Mouse (Mus musculus): ENCODE data around the gene Gm49369.
"Not testable (repeated sequence)": the region's sequence is repeated elsewhere in the genome, so short reads cannot be mapped to it uniquely, and the experiment has no call there.

Gm49369 gene

GRCm38 (mm10) chr7:142328507-142328906 is 54.0 kb downstream of the Gm49369 start:
- DNase-seq (ENCODE audit: low spot score): peak; percentile 71

- peak; percentile 82 for DNase-seq (ENCODE audit: low spot score)
Measured at GRCm38 (mm10) chr7:142326714-142327445, 55.6 kb downstream of the Gm49369 start.

GRCm38 (mm10) chr7:142323396-142324117 is 58.9 kb downstream of the Gm49369 start:
- DNase-seq (ENCODE audit: low spot score): no peak

GRCm38 (mm10) chr7:142322641-142323040 is 59.8 kb downstream of the Gm49369 start:
- DNase-seq (ENCODE audit: low spot score): no peak

GRCm38 (mm10) chr7:142321637-142322306 is 60.7 kb downstream of the Gm49369 start:
- not testable (repeated sequence) for DNase-seq (ENCODE audit: low spot score)

Measured in yolk sac, embryonic 10.5 days (tissue).